Mouse (Mus musculus) forebrain, embryonic 14.5 days (tissue): ENCODE measurements around the gene Slc26a9. TPM values are rescaled to one million over a fixed set of nuclear protein-coding genes. Genes with fewer than 3 reads are reported as not detected.

ENCODE experiments used
- ATAC-seq: fragments of 200-750 bp; cut with Nextera tagmentation; 2 replicates; pipeline ENCODE4 v1.8.0; 2017; ENCODE audit warnings: mild to moderate bottlenecking, moderate library complexity
- DNase-seq: peaks from one replicate; pipeline ENCODE4 v3.0.0-alpha.2; 2015; ENCODE audit warnings: low spot score
- H3K27ac ChIP-seq: fragments of 300-500 bp; sonication (generic); 2 replicates; pipeline ENCODE4 v1.5.1; 2014; ENCODE audit warnings: low read depth, mild to moderate bottlenecking, control low read depth, low read length, moderate library complexity
- H3K27me3 ChIP-seq: fragments of 300-500 bp; sonication (generic); replicated peaks from 2 replicates; pipeline ENCODE4 v1.6.1; 2014; ENCODE audit warnings: low read length, control low read depth, mixed read lengths; ENCODE audit not compliant: control insufficient read depth, insufficient read depth
- H3K36me3 ChIP-seq: fragments of 300-500 bp; sonication (generic); 2 replicates; pipeline ENCODE4 v1.6.1; 2014; ENCODE audit warnings: low read length, control low read depth; ENCODE audit not compliant: control insufficient read depth, insufficient read depth
- H3K4me1 ChIP-seq: fragments of 300-500 bp; sonication (generic); 2 replicates; pipeline ENCODE4 v1.6.1; 2014; ENCODE audit warnings: antibody characterized with exemption, low read length, control low read depth; ENCODE audit not compliant: control insufficient read depth, insufficient read depth
- H3K4me2 ChIP-seq: fragments of 300-500 bp; sonication (generic); 2 replicates; pipeline ENCODE4 v1.6.1; 2014; ENCODE audit warnings: mild to moderate bottlenecking, control low read depth, low read length
- H3K4me3 ChIP-seq: fragments of 300-500 bp; sonication (generic); 2 replicates; pipeline ENCODE4 v1.5.1; 2014; ENCODE audit warnings: low read depth, low read length, control low read depth
- H3K9ac ChIP-seq: fragments of 300-500 bp; sonication (generic); 2 replicates; pipeline ENCODE4 v1.6.1; 2014; ENCODE audit warnings: mild to moderate bottlenecking, low read length, control low read depth, moderate library complexity
- H3K9me3 ChIP-seq: fragments of 300-500 bp; sonication (generic); replicated peaks from 2 replicates; pipeline ENCODE4 v1.6.1; 2016; ENCODE audit warnings: low read length, control low read depth, mixed read lengths; ENCODE audit not compliant: control insufficient read depth
- WGBS: fragments of 180-500 bp; shearing (Covaris S2); extraction: QIAGEN DNeasy Blood & Tissue Kit; methylation state at CpG from one replicate; pipeline ENCODE4 v1.1.7; 2014; 5-methylcytosine and 5-hydroxymethylcytosine counted together
- polyA plus RNA-seq: library from polyadenylated mRNA; unstranded; fragments of >200 nt; fragmentation: Nextera tagmentation; extraction: Ambion mirVana; gene quantifications from 2 replicates; pipeline ENCODE4 v1.2.1, GENCODE M21; 2014

The Slc26a9 gene
- polyA plus RNA-seq, result 0.04 and 0.12 TPM in 2 replicates

DNA sequence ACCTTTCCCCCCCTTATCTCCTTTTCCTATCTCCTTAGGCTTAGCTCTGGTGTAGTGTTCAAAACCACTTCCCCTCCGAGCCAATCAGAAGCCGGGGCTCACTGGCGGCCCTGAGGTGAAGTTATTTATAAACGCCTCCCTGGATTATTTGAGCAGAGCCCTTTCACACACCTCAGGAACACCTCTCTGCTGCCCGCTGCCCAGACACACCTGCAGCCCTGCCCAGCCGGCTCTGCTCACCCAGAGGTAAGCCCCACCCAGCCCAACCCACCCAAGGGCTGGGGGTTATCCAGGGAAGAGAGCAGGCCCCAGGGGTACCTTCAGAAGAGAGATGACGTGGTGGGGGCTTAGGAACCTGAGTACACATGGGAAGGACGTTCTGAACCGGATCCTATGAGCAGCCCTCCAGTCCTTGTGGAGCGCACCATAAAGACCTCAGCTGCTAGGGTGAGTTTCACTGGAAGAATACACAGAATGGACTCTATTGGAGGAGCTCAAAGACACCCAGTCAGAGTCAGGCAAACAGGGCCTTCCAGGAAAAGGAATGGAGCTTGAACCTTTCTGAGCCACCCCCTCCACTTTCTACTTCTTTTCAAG lies at the start of gene Slc26a9:
Gene Slc26a9, plus strand, starts transcription at position 155 of the 597 bp plus-strand sequence.
- 54% methylated on average over 10 of the region's 10 CpGs for WGBS
- Histone ChIP-seq H3K9ac (no peak within 1 kb of the TSS), H3K9me3 (no peaks in the 10 kb centered on the region), H3K4me2 (no peak within 1 kb of the TSS), H3K4me1 (no peaks in the 10 kb centered on the region), H3K4me3 (no peak within 1 kb of the TSS), H3K36me3 (no peaks in the 10 kb centered on the region), H3K27ac (no peak within 1 kb of the TSS), H3K27me3 (no peaks in the 10 kb centered on the region)
- no peak for DNase-seq
- ATAC-seq, result no peak

DNA sequence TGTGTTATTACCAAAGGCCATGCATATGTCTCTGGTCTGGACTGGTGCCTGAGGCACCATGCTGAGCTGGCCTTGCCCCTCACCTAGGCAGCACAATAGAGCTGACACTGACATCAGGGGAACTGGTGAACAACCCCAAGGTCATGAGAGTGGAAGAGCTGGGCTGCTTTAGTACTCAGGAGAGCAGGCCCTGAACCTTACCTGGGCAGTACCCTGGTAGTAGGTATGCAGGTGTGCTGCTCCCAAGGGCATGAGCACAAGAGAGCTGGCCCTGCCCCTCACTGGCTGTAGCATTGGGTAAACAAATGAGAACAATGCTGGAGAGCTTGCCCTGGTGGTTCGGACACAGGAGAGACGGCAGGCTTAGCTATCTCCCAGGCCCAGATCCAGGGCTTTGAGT lies 48.5 kb upstream of the Slc26a9 start:
- H3K4me3 ChIP-seq, result no peak overlapping the region
- H3K9ac ChIP-seq, result no peak overlapping the region
- WGBS, result 91% methylated on average over 2 of the region's 2 CpGs
- DNase-seq (no peak), ATAC-seq (no peak)
- no peaks in the 10 kb centered on the region for H3K4me1 ChIP-seq
- H3K9me3 ChIP-seq, result no peaks in the 10 kb centered on the region
- no peak overlapping the region for H3K4me2 ChIP-seq
- no peaks in the 10 kb centered on the region for H3K27me3 ChIP-seq
- H3K36me3 ChIP-seq, result no peaks in the 10 kb centered on the region
- H3K27ac ChIP-seq, result no peak overlapping the region

DNA sequence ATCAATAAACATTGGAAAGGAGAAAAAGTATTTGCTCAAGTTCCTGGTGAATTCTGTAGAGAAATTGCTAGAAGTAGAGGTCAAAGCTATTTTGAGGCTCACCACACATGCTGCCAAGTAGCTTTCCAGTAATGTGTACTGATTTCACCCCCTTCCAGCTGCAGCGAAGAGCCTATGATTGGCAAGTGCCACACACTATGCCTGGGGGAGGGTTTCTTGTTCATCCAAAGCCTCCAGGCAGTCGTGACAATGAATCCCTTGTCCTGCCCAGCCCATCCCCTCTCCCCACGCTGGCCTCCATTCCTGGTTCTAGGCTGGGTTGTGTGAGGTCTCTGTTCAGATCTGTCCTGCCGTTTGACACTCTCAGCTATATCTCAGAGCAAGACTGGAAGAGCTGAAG lies 47.5 kb upstream of the Slc26a9 start:
- H3K36me3 ChIP-seq, result no peaks in the 10 kb centered on the region
- H3K4me2 ChIP-seq, result no peak overlapping the region
- no peaks in the 10 kb centered on the region for H3K4me1 ChIP-seq
- no peak overlapping the region for H3K9ac ChIP-seq
- no peak for ATAC-seq
- H3K9me3 ChIP-seq, result no peaks in the 10 kb centered on the region
- WGBS, result 47% methylated on average over 4 of the region's 4 CpGs
- H3K27ac ChIP-seq, result no peak overlapping the region
- no peak overlapping the region for H3K4me3 ChIP-seq
- DNase-seq, result no peak
- no peaks in the 10 kb centered on the region for H3K27me3 ChIP-seq

DNA sequence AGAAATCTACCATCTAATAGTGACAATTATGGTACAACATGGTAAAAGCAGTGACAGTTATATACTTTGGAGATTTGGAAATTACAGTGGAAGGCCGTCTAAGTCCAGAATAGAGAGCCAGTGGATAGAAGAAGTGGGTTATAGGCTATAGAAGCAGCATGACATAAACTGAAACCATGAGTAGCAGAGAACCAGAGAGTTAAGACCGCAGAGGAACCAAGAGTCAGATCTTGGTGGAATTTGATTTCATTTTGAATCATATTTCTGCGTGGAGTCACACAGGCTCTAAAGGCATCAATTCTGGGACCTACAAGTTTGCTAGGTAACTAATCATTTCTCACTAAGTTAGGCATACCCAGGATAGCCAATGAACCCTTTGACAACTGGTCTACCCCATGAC lies 45.1 kb upstream of the Slc26a9 start:
- DNase-seq (no peak), ATAC-seq (no peak)
- H3K4me2 ChIP-seq, result no peak overlapping the region
- no peaks in the 10 kb centered on the region for H3K36me3 ChIP-seq
- no peaks in the 10 kb centered on the region for H3K27me3 ChIP-seq
- no peak overlapping the region for H3K4me3 ChIP-seq
- H3K27ac ChIP-seq, result no peak overlapping the region
- no peak overlapping the region for H3K9ac ChIP-seq
- no peaks in the 10 kb centered on the region for H3K4me1 ChIP-seq
- H3K9me3 ChIP-seq, result no peaks in the 10 kb centered on the region
- WGBS, result 93% methylated on average over 3 of the region's 3 CpGs

DNA sequence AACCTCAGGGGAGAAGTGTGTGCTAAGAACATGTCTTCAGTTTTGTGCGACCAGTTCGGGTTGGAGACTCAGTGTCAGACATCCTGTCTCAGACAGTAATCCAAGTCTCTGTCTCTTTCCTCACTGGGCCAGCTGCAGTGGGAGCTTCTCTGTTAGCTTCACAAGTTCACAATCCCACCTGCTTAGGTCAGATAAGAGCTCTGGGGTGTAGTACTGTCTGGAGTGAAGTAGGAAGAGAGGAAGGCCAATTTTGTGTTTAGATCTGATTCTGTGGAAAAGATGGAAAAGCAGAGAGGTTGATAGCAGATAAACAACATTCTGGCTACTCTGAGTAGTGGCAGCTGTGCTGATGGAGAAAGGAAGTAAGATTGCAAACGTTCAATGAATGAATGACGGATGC lies 44.2 kb upstream of the Slc26a9 start:
- no peaks in the 10 kb centered on the region for H3K9me3 ChIP-seq
- no peaks in the 10 kb centered on the region for H3K4me1 ChIP-seq
- no peaks in the 10 kb centered on the region for H3K36me3 ChIP-seq
- H3K4me3 ChIP-seq, result no peak overlapping the region
- no peak overlapping the region for H3K9ac ChIP-seq
- ATAC-seq (no peak), DNase-seq (no peak)
- 88% methylated on average over 4 of the region's 4 CpGs for WGBS
- no peak overlapping the region for H3K4me2 ChIP-seq
- H3K27ac ChIP-seq, result no peak overlapping the region
- H3K27me3 ChIP-seq, result no peaks in the 10 kb centered on the region

DNA sequence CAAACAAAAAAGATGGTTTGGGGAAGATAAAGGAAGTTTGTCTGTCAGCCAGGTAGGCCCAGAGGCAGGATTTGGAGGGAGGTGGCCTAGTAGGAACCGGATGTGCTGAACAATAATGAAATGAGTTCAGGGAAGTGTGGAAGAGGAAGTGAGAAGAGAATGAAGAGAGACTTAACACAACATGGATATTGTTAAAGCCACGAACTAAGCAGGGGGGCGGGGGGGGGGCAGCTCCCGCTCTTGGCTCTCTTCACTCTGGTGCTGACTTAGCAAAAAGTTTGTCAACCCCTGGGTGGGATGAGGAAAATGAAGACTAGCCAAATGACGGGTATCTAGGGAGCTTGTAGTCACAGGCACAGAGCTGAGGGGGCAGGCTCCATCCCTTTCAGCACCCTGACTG lies 43.4 kb upstream of the Slc26a9 start:
- no peaks in the 10 kb centered on the region for H3K27me3 ChIP-seq
- H3K27ac ChIP-seq, result no peak overlapping the region
- DNase-seq (no peak), ATAC-seq (no peak)
- 82% methylated on average over 5 of the region's 5 CpGs for whole genome bisulfite sequencing
- no peak overlapping the region for H3K9ac ChIP-seq
- no peak overlapping the region for H3K4me2 ChIP-seq
- H3K4me1 ChIP-seq, result no peaks in the 10 kb centered on the region
- H3K4me3 ChIP-seq, result no peak overlapping the region
- no peaks in the 10 kb centered on the region for H3K36me3 ChIP-seq
- H3K9me3 ChIP-seq, result no peaks in the 10 kb centered on the region

DNA sequence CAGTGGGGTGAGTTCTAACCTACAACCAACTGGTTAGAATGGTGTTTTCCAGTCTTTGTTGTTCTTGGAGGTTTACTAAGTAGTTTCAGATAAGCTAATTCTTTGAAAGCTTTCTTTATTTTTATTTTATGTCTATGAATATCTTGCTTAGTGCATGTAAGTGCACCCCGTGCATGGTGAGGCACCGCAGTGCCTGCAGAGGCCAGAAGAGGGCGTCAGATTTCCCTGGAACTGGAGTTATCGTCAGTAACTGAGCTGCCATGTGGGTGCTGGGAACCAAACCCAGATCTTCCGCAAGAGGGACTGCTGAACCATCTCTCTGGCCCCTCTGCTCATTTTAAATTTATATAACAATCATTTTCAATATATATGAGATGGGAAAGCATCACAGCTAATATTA lies 42.4 kb upstream of the Slc26a9 start:
- H3K9me3 ChIP-seq, result no peaks in the 10 kb centered on the region
- DNase-seq (no peak), ATAC-seq (no peak)
- no peak overlapping the region for H3K27ac ChIP-seq
- 83% methylated on average over 5 of the region's 5 CpGs for WGBS
- no peaks in the 10 kb centered on the region for H3K4me1 ChIP-seq
- H3K36me3 ChIP-seq, result no peaks in the 10 kb centered on the region
- H3K4me3 ChIP-seq, result no peak overlapping the region
- H3K27me3 ChIP-seq, result no peaks in the 10 kb centered on the region
- H3K9ac ChIP-seq, result no peak overlapping the region
- H3K4me2 ChIP-seq, result no peak overlapping the region

DNA sequence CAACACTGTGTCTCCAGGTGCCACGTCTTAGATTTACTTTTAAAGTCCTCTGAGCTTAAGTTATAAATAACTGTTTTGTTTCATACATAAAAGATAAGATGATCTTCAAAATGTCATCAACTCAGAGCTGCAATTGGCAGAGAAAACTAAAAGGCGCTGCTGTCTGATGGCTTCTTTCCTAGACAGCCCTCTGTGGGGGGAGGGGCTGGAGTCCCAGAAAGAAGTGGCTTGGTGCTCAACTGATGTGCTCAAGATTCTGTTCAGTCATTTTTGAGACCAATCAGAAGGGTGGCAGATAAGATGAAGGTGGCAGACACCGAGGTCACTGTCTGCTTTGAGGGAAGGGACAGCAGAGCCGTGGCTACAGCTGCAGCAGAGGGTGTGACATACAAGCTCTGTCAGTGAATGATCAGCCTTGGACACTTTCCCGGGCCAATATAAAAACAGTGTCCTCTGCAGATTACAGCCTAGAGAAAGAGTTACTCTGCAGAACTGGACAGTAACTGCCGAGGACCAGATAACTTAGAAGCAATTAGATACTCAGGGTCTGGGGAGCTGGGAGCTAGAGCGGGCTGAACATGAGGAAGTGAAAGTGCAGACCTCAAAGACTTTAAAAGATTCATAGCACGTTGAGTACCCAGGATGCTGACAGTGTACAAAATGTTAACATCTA lies 41.6 kb upstream of the Slc26a9 start:
- Histone ChIP-seq H3K27ac (no peak overlapping the region), H3K4me2 (no peak overlapping the region), H3K4me3 (no peak overlapping the region), H3K27me3 (no peaks in the 10 kb centered on the region), H3K36me3 (no peaks in the 10 kb centered on the region), H3K9me3 (no peaks in the 10 kb centered on the region), H3K9ac (no peak overlapping the region), H3K4me1 (no peaks in the 10 kb centered on the region)
- 84% methylated on average over 8 of the region's 8 CpGs for WGBS
- ATAC-seq (no peak), DNase-seq (no peak)

DNA sequence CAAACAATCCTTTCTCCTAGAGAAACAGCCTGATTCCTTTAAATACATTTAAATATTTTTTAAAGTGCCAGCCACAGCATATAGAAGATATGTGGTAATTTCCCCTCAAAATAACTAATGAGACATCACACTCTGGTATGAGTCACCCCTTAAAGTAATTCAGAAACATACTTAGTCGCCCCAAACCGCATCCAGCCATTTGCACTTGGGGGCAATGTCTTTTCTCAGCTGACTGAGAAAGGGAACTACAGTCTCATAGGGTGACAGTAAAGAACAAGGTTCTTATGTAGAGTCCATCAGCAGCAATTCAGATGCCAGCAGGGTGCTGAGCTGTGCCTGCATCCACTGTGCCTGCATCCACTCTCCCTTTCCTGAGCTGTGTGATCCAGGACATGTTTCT lies 40.3 kb upstream of the Slc26a9 start:
- Histone ChIP-seq H3K4me3 (no peak overlapping the region), H3K27ac (no peak overlapping the region), H3K4me2 (no peak overlapping the region), H3K36me3 (no peaks in the 10 kb centered on the region), H3K9me3 (no peaks in the 10 kb centered on the region), H3K9ac (no peak overlapping the region), H3K27me3 (no peaks in the 10 kb centered on the region), H3K4me1 (no peaks in the 10 kb centered on the region)
- 85% methylated on average over 2 of the region's 2 CpGs for WGBS
- no peak for ATAC-seq
- no peak for DNase-seq
